Mouse (Mus musculus) hematopoietic stem cell, adult 5-6 weeks (primary cell): ENCODE measurements around the gene Plekhg1. TPM values are rescaled to one million over a fixed set of nuclear protein-coding genes. Genes with fewer than 3 reads are reported as not detected.

Experiments used
- total RNA-seq: library from RNA; stranded (forward); fragments of 172-1452, 232-1000 nt; gene quantifications from 2 replicates; pipeline ENCODE4 v1.2.3, GENCODE M21; 2017

Gene Plekhg1
- total RNA-seq, 1 experiment from 2014 or later = 0.55 TPM

Other genes starting within 250 kb of the Plekhg1 start
- gene Iyd, start 200.1 kb upstream of the Plekhg1 start, total RNA-seq = not detected in 2 replicates
- 82.6 and 102 TPM in 2 replicates for gene Mthfd1l, start 232.8 kb downstream of the Plekhg1 start, total RNA-seq